Mouse (Mus musculus) CH12.LX (cell line): ENCODE measurements around the gene Colgalt2.

Experiments
- CHD1 ChIP-seq: IDR thresholded peaks from 2 replicates; pipeline ENCODE4 v1.6.1; 2012; ENCODE audit warnings: low read depth, low read length, improper control_type of control experiment, inconsistent platforms
- CHD2 ChIP-seq: IDR thresholded peaks from 2 replicates; pipeline ENCODE4 v1.6.1; 2011; ENCODE audit warnings: low read length, improper control_type of control experiment
- CTCF ChIP-seq, 2 experiments: IDR thresholded peaks in 1 of 2; conservative IDR thresholded peaks in 1 of 2; 2 replicates each; pipeline ENCODE4 v1.5.1; 2011 to 2012; ENCODE audit warnings: low read depth in 2 of 2, low read length in 2 of 2, improper control_type of control experiment in 1 of 2, inconsistent platforms in 1 of 2, mild to moderate bottlenecking in 1 of 2, moderate library complexity in 1 of 2
- EP300 ChIP-seq: IDR thresholded peaks from 2 replicates; pipeline ENCODE4 v1.6.1; 2011; ENCODE audit warnings: low read length, improper control_type of control experiment
- GABPA ChIP-seq: IDR thresholded peaks from 2 replicates; pipeline ENCODE4 v1.6.1; 2012; ENCODE audit warnings: low read depth, low read length, improper control_type of control experiment, inconsistent platforms; ENCODE audit not compliant: insufficient replicate concordance
- POLR2A ChIP-seq: IDR thresholded peaks from 2 replicates; pipeline ENCODE4 v1.6.1; 2011; ENCODE audit warnings: low read depth, mild to moderate bottlenecking, improper control_type of control experiment, low read length
- POLR2AphosphoS2 ChIP-seq: IDR thresholded peaks from 2 replicates; pipeline ENCODE4 v1.6.1; 2011; ENCODE audit warnings: low read depth, low read length, improper control_type of control experiment
- RCOR1 ChIP-seq: conservative IDR thresholded peaks from 2 replicates; pipeline ENCODE4 v1.6.1; 2012; ENCODE audit warnings: low read depth, mild to moderate bottlenecking, inconsistent platforms, low read length, improper control_type of control experiment
- UBTF ChIP-seq: IDR thresholded peaks from 2 replicates; pipeline ENCODE4 v1.6.1; 2012; ENCODE audit warnings: low read depth, mild to moderate bottlenecking, inconsistent platforms, low read length, improper control_type of control experiment, moderate library complexity
- ZC3H11A ChIP-seq: IDR thresholded peaks from 2 replicates; pipeline ENCODE4 v1.6.1; 2012; ENCODE audit warnings: low read depth, mild to moderate bottlenecking, inconsistent platforms, low read length, improper control_type of control experiment
- ZNF384 ChIP-seq: IDR thresholded peaks from 2 replicates; pipeline ENCODE4 v1.6.1; 2012; ENCODE audit warnings: low read depth, low read length, improper control_type of control experiment, inconsistent platforms

GRCm38 (mm10) chr1:152549061-152549738, 149.6 kb downstream of the Colgalt2 start:
- no peak for TF ChIP-seq POLR2A
- no peak for TF ChIP-seq CTCF (conservative IDR thresholded peaks at IDR 0.05 in 1 of 2, IDR thresholded peaks at IDR 0.05 in 1 of 2; ENCODE audit: low read depth in 2 of 2, low read length in 2 of 2)
- TF ChIP-seq GABPA = no peak
- no peak for TF ChIP-seq EP300
- TF ChIP-seq ZC3H11A = no peak
- TF ChIP-seq CHD1 = no peak
- no peak for TF ChIP-seq POLR2AphosphoS2
- TF ChIP-seq RCOR1 = no peak
- TF ChIP-seq ZNF384 = no peak
- TF ChIP-seq UBTF = no peak
- no peak for TF ChIP-seq CHD2
